In genomic region chr4:99986609-99987008, GRCm38 (mm10) we compare ENCODE assay signal across 33 mouse cellular contexts.
"Had no signal": no experiment of that assay in that cellular context is flagged by ENCODE, and none has a peak within 500 bp of the region (broad histone marks: within the 10 kb centered on the region; RNA-seq: fewer than 3 reads in every experiment).

No protein-coding gene starts in this region.

- H3K4me1 ChIP-seq: limb, embryonic 12.5 days; limb, embryonic 15.5 days; liver, embryonic 12.5 days; liver, embryonic 13.5 days; liver, embryonic 15.5 days; lung, embryonic 15.5 days; midbrain, embryonic 12.5 days; neural tube, embryonic 12.5 days had no signal

- H3K4me2 ChIP-seq: limb, embryonic 12.5 days; limb, embryonic 13.5 days; limb, embryonic 15.5 days; liver, embryonic 11.5 days; liver, embryonic 12.5 days; liver, embryonic 13.5 days; liver, embryonic 15.5 days; lung, embryonic 14.5 days; lung, embryonic 15.5 days; midbrain, embryonic 11.5 days; midbrain, embryonic 12.5 days; midbrain, embryonic 13.5 days; midbrain, embryonic 15.5 days; neural tube, embryonic 12.5 days; neural tube, embryonic 13.5 days had no signal

- H3K27ac ChIP-seq: limb, embryonic 10.5 days; limb, embryonic 12.5 days; limb, embryonic 13.5 days; limb, embryonic 15.5 days; liver, embryonic 12.5 days; liver, embryonic 13.5 days; liver, embryonic 14.5 days; liver, embryonic 15.5 days; lung, embryonic 15.5 days; macrophage; midbrain, embryonic 10.5 days; midbrain, embryonic 12.5 days; midbrain, embryonic 13.5 days; midbrain, embryonic 15.5 days; neural tube, embryonic 12.5 days; neural tube, embryonic 13.5 days had no signal

- H3K9ac ChIP-seq: limb, embryonic 12.5 days; limb, embryonic 13.5 days; limb, embryonic 15.5 days; liver, embryonic 12.5 days; liver, embryonic 13.5 days; liver, embryonic 14.5 days; liver, embryonic 15.5 days; liver, postnatal 0 days; lung, embryonic 14.5 days; lung, embryonic 15.5 days; midbrain, embryonic 12.5 days; midbrain, embryonic 13.5 days; midbrain, embryonic 15.5 days; neural tube, embryonic 12.5 days; neural tube, embryonic 13.5 days had no signal

- DNase-seq: left cerebral cortex, postnatal 4 days; liver; liver, embryonic 13.5 days; liver, postnatal 0 days; lung, adult 18-20 months; lung, adult 2 months; lung, embryonic 14.5 days; lung, postnatal 10 days; lung, postnatal 14 days; lung, postnatal 36 days; lung, postnatal 4 days; midbrain, embryonic 14.5 days had no signal

- H3K9me3 ChIP-seq: limb, embryonic 10.5 days; limb, embryonic 12.5 days; limb, embryonic 13.5 days; limb, embryonic 15.5 days; liver, embryonic 12.5 days; liver, embryonic 13.5 days; liver, embryonic 15.5 days; lung, embryonic 15.5 days; megakaryocyte, embryonic 14.5 days; midbrain, embryonic 10.5 days; midbrain, embryonic 12.5 days; midbrain, embryonic 13.5 days; midbrain, embryonic 15.5 days; neural tube, embryonic 12.5 days; neural tube, embryonic 13.5 days had no signal

- H3K36me3 ChIP-seq: lung, embryonic 15.5 days; midbrain, embryonic 10.5 days; midbrain, embryonic 12.5 days; midbrain, embryonic 13.5 days; midbrain, embryonic 15.5 days; neural tube, embryonic 12.5 days; neural tube, embryonic 13.5 days had no signal

- ATAC-seq: liver, embryonic 12.5 days; liver, postnatal 0 days; lung, postnatal 0 days; midbrain, embryonic 13.5 days; midbrain, embryonic 15.5 days; midbrain, embryonic 16.5 days had no signal

- H3K4me3 ChIP-seq: limb, embryonic 10.5 days; limb, embryonic 12.5 days; limb, embryonic 13.5 days; limb, embryonic 15.5 days; liver, embryonic 12.5 days; liver, embryonic 13.5 days; liver, embryonic 15.5 days; lung, embryonic 15.5 days; megakaryocyte, embryonic 14.5 days; midbrain, embryonic 10.5 days; midbrain, embryonic 12.5 days; midbrain, embryonic 13.5 days; midbrain, embryonic 15.5 days; myocyte; neural tube, embryonic 12.5 days; neural tube, embryonic 13.5 days had no signal

- H3K27me3 ChIP-seq: limb, embryonic 12.5 days; limb, embryonic 13.5 days; limb, embryonic 15.5 days; liver, embryonic 12.5 days; liver, embryonic 13.5 days; liver, embryonic 15.5 days; lung, embryonic 15.5 days; megakaryocyte, embryonic 14.5 days; midbrain, embryonic 12.5 days; midbrain, embryonic 13.5 days; midbrain, embryonic 15.5 days; neural tube, embryonic 12.5 days; neural tube, embryonic 13.5 days had no signal
